Mouse (Mus musculus) v-Abl transformed pro-B cells (cell line): ENCODE data around the gene Borcs8.

Experiments
- in situ Hi-C, 2 experiments: fragments of 400-800 bp; cut with MboI; formaldehyde crosslinking; loops; one replicate each; pipeline ENCODE4 v1.15.1; 2025; ENCODE audit not compliant: unreplicated experiment in 2 of 2

Gene Borcs8

DNA sequence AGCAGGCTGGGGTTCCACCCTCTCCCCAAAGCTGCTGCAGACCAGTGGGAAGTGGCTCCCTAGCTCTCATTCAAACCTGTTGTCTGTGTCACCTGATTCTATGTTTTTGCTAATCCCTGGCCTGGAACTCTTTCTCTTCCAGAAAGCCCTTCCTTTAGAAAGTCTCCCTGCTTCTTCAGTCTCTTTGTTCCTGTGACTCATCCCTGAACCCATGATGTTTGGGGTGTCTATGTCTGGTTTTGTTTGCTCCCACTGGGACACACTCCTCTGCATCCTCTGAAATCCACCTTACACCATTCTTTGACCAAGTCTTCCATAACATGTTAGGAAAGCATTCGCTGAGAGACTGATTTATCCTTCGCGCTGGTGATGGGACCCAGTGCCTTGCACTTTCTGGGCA, 9.2 kb upstream of the Borcs8 start:
- in situ Hi-C loops: no loop called here

DNA sequence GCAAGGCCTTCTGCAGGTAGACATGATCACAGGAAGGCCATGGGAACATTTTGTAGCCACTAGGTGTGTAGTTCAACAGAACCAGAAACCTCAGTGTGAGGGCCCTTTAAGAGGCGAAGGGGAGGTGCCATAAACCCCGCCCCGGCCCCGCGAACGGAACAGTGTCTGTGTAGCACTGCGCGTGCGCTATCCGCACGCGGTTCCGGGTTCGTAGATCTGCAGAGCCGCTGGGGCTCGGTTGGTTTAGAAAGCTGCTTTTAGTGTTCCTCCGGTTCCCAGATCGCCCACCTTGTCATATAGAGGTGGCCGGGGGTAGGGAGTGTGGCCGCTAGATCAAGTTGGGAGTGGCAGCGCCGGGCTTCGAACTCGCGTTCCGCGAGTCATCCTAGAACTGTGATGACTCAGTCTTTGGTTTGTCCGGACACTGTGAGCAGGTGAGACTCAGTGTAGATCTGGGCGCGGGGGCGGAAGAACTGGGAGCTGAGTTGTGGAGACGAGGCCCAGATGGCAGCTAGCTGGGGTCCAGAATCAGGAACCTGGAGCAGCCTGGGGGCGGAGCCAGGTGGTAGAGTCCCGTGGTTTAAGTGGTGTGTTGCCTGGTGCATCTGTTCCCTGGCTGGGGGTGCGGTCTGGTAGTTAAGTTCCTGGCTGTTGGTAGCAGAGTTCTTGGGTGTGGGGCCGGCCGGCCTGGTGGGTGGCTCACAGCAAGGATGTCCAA, 8.0 kb upstream of the Borcs8 start, which contains the start of gene Nr2c2ap:
Nr2c2ap (plus strand) TSS at position 168 of the 718 bp plus-strand sequence.
- in situ Hi-C loops: no loop called here

DNA sequence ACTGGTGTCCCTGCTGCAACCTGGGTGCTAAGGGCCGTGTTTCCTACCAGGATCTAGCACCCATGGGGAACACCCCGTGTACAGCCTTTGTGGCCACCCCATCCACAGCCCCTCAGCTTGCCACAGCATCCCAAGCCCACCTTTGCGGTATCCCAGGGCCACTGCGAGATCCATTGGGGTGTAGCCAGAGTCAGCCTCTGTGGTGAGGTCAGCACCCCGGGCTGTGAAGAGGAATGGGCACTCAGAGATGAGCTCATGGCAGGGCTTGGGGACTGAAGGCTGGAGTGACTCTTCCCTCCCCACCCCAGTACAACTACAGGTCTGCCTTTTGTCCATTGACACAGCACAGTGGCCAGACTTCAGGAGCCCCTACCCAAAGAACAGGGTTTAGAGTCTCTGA, 5.2 kb upstream of the Borcs8 start:
- in situ Hi-C loops: no loop called here

DNA sequence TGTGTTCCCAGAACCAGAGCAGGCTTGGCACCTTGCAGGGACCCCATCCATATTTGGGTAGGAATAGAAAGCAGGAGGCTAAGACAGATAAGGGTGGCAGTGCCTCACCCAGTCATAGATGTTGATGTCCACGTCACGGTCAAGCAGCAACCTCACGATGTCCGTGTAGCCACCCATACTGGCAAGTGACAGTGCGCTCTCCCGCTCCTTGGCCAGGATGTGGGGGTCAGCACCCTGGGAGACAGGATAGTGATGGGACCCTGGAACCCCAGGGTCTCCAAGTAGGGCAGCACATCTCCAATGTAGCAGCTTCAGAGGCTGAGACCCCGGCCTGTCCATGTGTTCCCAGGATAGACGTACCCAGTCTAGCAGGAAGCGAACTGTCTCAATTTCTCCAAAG, 4.4 kb upstream of the Borcs8 start:
- in situ Hi-C loops: no loop called here

DNA sequence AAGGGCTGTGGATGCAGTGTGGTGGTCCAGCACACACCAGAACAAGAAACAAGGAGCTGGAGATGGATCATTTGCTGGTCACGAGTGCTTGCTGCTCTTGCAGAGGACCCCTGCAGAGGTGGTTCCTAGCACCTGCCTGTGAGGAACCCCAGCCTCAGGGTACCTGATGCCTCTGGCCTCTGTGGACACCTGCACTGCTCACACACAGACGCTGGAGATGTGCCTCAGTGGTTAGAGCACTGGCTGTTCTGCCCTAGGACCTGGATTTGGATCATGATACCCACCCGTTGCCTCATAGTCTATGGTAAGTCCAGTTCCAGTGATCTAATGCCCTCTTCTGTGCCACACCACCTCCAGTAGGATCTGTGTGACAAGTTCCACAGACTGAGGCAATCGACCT, 2.7 kb upstream of the Borcs8 start:
- in situ Hi-C loops: no loop called here

DNA sequence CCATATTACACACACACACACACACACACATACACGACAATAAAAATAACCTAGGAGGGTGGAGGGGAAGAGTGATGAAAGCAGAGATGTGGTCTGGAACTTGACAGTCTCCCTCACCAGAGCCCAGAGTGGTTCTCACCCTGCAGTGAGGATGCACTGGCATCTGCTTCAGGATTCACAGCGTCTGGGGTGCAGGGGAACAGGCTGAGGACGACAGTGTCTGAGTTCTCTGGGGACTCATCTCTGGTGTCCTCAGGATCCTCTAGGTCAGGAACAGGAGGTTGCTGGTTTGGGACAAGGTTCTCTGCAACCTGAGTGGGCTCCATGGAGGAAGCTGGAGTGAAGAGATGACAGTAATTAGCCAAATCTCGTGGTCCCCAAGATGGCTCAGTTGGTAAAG, 1.4 kb upstream of the Borcs8 start:
- in situ Hi-C loops: no loop called here

DNA sequence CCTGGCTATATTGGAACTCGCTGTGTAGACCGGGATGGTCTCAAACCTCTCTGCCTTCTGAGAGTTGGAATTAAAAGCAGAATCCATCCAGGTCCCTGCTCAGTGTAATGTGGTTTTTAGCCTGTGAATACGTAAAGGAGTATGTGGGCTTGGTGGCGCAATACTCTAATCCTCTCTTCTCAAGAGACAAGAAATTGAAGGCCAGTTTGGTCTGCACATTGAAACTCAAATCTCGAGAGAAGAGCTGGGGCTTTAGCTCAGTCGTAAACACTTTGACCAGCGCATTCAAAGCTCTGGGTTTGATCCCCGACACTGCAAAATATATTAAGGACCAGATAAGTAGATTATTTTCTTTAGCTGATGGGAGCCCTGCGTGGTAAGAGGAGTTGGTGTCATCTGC, 682 bp downstream of the Borcs8 start:
- in situ Hi-C loops: no loop called here

DNA sequence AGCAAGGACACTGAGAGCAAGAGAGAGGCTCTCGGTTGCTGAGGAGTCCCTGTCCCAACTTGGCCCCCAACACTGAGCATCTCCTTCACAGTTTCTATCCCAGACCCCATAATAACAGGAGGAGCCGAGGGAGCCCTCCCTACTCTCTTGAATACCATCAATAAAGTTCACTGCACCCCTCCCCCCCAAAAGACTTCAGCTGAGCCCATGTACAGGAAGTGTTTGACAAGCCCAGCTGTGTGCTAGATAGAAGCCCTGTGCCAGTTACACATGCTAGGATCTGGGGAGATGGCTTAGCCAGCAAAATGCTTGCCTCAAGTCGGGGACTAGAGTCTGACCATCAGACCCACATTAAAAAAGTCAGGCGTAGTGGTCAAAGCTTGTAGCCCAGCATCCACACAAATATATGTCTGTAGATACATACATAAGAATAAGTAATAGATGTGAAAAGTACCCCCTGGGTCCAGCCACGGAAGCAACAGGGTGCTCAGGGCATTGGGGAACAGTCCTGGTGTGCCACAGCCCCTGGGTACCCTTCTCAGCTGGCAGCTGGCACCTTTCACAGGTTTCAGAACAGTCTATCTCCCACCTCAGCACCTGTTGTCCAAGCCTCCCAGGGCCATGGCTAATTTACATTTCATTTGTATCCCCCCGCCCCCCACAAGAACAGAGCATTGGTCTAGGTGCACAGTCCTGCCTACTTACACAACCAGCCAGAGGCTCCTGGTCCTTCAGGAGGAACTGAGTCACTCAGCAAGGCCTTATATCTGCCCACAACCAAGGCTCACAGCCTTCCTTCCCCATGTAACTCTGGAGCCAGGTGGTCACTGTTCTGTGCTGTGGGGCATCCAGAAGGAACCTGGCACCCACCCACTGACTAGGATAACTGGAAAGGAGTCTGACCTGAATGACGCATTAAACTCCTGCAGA, 8.6 kb downstream of the Borcs8 start:
- in situ Hi-C loops: no loop called here

DNA sequence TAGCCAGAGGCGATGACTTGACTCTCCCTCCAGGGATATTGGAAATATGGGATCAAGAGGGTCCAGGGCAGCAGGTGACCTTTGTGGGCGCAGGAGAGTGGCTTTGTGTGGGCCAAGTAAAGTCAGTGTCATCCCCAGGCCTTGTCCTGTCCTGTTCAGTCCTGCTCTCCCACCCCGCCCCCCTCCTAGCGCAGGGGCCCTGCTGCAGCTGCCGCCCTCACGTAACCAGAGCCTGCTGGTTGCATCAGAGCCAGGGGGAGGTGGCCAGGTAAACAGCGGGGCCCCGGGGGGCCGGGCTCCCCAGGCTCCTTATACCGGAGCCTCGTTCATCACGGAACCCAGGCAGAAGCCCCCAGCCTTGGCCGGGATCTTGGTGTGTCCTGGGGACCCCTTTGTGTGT, 10.9 kb downstream of the Borcs8 start:
- in situ Hi-C loops: no loop called here

DNA sequence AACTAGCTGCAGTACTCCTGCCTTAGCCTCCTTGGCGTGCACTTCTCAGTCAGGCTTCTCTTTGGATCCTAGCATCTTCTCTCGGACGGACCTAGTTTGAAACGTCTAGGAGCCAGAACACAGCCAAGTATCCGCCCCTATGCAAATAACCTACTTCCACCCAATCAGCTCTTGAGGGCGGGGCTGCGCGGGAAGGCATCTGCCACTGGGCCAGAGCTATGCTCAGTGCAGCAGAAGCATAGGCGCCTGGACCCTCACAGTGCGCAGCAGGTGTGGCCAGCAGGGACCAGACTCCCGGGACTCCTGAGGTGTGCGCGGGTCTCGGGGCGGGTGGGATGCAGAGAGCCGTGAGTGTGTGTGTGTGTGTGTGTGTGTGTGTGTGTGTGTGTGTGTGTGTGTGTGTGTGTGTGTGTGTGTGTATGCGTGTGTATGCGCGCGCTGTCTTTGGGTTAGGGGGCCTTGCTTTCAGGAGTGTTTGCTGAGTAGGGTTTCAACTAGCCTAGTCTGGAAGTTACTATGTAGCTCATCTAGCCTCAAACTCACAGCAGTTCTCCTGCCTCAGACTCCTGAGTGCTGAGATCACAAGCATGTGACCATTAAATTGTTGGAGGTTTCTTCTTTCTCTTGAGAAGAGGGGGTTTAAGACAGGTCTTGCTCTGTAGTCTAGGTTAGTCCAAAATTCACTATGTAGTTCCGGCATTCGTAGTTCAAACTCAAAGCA, 13.4 kb downstream of the Borcs8 start:
- in situ Hi-C loops: no loop called here

DNA sequence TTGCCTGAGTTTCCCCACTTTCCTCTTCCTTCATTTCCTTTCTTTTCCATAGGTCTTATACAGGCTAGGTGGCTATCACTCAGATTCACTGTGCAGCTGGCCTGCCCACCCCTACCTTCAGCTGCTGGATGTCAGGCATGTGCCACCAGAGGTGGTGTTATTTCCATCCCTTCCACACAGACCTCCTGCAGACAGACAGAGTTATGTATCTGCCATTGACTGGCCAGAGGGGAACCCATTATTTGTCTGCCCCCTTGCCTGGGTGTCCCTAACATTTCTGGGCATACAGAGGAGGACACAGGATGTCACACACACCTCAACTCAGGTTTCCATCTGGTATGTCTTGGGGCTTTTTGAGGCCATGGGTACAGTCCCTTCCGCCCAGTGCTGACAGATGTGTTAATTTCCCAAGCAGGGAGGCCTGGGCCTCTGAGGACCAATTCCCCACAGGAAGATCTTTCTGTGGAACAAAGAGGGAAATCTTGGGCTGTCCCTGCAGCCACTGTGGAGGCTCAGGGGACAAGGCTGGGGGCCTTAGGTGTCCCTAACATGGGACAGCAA, 18.0 kb downstream of the Borcs8 start:
- in situ Hi-C loops: no loop called here

DNA sequence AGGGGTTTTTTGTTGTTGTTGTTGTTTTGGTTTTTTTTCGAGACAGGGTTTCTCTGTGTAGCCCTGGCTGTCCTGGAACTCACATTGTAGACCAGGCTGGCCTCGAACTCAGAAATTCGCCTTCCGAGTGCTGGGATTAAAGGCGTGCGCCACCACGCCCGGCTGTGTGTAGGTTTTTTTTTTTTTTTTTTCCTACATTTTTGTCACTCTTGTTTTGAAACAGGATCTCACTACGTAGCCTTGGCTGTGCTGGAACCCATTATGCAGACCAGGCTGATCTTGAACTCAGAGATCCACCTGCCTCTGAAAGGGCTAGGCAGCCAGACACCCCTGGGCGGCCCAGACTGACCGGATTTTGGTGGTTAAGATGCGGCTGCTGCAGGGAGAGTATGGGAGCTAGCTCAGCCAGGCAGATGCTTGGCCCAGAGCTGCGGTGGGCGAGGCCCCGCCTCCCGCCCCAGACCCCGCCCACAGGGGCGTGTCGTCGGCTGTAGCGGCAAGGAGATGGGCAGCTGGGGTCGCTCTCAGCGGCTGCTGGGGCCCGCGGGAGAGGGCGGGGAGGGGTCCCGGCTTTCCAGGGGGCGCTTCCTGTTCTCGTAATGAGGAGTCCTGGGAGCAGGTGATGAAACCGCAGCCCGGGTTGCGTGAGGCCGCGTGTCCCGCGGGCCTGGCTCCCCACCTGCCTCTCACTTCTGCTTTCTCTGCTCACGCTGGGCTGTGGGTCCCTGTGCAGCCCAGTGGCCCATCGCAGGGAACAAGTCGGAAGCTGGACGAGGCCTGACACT, 19.0 kb downstream of the Borcs8 start:
- in situ Hi-C loops: no loop called here

DNA sequence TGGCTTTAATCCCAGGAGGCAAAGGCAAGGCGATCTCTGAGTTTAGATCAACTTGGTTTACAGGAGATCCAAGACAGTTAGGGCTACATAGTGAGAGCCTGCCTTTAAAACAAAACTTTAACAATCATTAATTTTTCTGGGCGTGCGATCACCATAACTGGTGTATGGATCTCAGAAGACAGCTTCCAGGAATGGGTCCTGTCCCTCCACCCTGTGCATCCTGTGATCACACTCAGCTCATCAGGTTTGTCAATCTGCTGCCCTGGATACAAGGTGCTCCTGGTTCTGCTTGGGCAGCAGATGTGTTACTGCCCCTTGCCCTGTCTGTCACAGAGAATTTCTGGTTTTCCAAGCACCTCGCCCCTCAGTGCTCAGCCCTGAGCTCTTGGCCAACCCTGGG, 19.9 kb downstream of the Borcs8 start:
- in situ Hi-C loops: no loop called here

DNA sequence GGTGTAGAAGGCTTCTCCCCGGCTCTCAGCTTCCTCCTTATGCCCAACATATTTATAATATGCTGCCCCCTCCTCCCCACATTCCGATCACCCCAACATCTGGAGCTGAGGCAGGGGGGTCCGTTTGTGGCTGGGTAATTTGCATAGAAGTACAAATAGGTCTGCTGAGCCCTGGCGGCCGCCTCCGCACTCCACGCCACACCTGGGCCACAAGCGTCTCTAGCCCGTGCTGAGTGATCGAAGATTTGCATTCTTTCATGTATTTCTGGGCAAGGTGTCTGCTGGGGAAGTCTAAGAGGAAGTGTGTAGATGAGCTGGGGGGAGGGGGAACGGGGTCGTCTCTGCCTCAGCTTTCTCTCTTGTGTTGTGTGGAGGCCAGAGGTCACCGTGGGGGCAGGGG, 20.7 kb downstream of the Borcs8 start:
- in situ Hi-C loops: loop anchor here (5.0 to 10.0 kb wide), 2 partner anchors 155 to 238 kb away; no protein-coding TSS in a partner anchor

DNA sequence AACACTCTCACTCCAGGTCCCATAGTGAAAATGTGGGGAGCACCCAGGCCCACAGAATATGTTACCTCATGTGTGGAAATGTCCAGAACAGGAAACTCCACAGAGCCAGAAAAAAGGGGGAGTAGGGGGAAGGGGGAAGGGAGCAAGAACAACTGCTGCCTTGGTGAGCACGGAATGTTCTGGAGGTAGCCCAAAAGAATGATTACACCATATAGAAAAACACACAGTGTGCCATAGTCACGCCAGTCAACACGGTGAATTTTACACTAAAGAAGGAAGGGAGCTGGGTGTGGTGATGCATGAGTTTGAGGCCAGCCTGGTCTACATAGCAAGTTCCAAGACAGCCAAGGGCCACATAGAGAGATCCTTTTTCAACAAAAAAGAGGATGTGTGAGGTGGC, 24.0 kb downstream of the Borcs8 start:
- in situ Hi-C loops: loop anchor here (5.0 to 10.0 kb wide), 2 partner anchors 159 to 241 kb away; no protein-coding TSS in a partner anchor

DNA sequence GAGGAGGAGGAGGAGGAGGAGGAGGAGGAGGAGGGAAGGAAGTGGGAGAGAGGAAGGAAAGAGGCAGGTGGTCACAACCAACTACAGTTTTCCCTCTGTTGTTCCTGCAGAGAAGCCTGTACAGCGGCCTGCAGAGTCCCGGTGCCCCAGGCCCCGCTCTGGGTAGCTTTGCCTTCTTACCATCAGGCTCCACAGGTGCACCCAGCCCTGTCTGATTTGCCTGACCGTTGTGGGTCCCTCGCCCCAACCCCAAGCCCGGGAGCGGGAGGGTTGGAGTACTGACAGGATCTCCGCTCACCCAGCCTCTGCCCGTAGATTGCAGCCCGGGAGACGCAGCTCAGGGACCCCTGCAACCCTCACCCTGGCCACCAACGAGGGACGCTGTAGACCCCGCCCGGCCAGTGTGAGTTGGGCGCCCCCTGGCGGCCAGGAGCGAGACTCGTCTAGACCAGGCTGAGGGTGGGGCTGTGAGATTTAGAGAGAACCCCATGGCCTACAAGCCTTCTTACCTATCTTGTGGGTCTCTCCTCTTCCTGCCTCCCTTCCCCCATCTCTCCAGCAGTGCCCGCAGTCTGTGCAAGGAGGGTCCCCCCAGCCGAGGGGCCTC, 27.3 kb downstream of the Borcs8 start:
- in situ Hi-C loops: loop anchor here (5.0 to 10.0 kb wide), 4 partner anchors 54 to 249 kb away; no protein-coding TSS in a partner anchor

DNA sequence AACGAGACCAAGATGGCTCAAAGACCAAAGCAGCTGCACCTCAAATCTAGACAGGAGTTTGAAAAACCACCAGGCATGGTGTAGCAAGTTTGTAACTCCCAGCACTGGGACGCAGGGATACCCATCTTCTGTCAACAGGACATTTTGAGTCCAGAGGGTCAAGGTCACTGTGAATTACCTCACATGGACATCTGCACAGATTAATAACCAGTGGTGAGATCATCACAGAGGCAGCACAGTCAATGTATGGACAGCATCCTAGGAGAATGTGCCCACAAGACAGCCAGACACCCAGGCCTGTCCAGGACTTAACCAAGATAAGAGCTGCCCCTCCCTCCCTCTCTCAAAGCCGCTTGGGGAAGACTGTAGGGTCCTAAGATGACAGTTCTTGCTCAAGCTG, 30.8 kb downstream of the Borcs8 start:
- in situ Hi-C loops: no loop called here

DNA sequence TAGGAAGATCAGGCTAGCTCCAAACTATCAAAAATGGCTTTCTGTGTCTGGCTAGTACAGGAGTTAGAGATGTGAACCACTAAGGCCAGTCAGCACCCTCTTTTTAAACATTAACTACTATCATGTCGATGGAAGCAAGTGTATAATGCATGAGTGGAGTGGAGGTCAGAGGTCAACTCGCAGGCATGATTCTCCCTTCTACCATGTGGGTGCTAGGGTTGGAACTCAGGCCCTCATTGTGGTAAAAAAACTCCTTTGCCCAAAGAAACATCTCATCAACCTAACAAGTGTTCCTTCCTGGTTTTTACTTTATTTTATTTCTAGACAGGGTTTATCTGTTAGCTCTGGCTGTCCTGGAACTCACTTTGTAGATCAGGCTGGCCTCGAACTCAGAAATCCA, 31.4 kb downstream of the Borcs8 start:
- in situ Hi-C loops: no loop called here

DNA sequence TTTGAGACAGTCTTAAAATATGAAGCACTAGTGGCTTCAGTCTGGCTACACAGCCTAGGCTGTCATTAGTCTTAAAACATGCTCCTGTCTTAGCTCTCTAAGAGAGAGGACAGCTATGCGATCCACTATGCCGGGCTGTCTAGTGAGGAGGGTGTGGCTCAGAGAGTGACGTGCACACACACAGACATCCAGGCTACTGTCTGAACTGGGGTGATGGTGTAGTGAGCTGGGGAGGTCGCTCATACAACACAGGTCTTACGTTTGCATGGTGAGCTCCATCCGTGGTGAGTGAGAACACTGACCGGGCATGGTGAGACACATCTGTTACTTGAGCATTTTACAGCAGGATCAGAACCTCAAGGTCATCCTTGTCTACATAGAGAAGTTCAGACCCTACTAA, 31.9 kb downstream of the Borcs8 start:
- in situ Hi-C loops: no loop called here
